Mouse (Mus musculus) C2C12 (cell line): ENCODE results near the gene Ano7.

ENCODE experiments used
- CEBPB ChIP-seq: IDR thresholded peaks from one replicate; pipeline ENCODE4 v1.6.1; 2011; ENCODE audit warnings: low read depth, mild to moderate bottlenecking, control low read depth, moderate library complexity
- CTCF ChIP-seq: IDR thresholded peaks from one replicate; pipeline ENCODE4 v1.5.1; 2011; ENCODE audit not compliant: control insufficient read depth, insufficient read depth, insufficient read length
- FOSL1 ChIP-seq: IDR thresholded peaks from one replicate; pipeline ENCODE4 v1.8.0; 2011; ENCODE audit warnings: mild to moderate bottlenecking, low read length; ENCODE audit not compliant: poor library complexity, insufficient read depth, severe bottlenecking
- MAX ChIP-seq: IDR thresholded peaks from one replicate; pipeline ENCODE4 v1.6.1; 2011; ENCODE audit warnings: mild to moderate bottlenecking, control low read depth
- MYOD1 ChIP-seq: IDR thresholded peaks from one replicate; pipeline ENCODE4 v1.6.1; 2011; ENCODE audit warnings: low read depth; ENCODE audit not compliant: control insufficient read depth, insufficient read length
- MYOG ChIP-seq: IDR thresholded peaks from one replicate; pipeline ENCODE4 v1.6.1; 2011; ENCODE audit not compliant: control insufficient read depth, insufficient read length; ENCODE audit errors: extremely low read depth
- USF1 ChIP-seq: IDR thresholded peaks from one replicate; pipeline ENCODE4 v1.6.1; 2011; ENCODE audit warnings: low read depth, mild to moderate bottlenecking, control low read depth, moderate library complexity

GRCm38 (mm10) chr1:93342648-93343503, 30.9 kb upstream of the Ano7 start, which contains the start of the genes Ppp1r7 and Pask:
- no peak for TF ChIP-seq CTCF
- no peak for TF ChIP-seq FOSL1
- TF ChIP-seq CEBPB, result no peak
- no peak for TF ChIP-seq USF1
- peak; percentile 74 for TF ChIP-seq MAX
- TF ChIP-seq MYOG, result no peak
- no peak for TF ChIP-seq MYOD1
